Mouse (Mus musculus) CD4-positive, CD25-positive, alpha-beta regulatory T cell, adult 4 months (primary cell): Measurements from ENCODE around the gene Efna5. TPM values are rescaled to one million over a fixed set of nuclear protein-coding genes. Genes with fewer than 3 reads are reported as not detected.

ENCODE experiments used
- ATAC-seq: one replicate; pipeline ENCODE4 v1.8.0; 2017
- polyA plus RNA-seq, 2 experiments: library from polyadenylated mRNA; unstranded; fragments of 100-300 nt; shearing (Covaris generic); gene quantifications; one replicate each; pipeline ENCODE4 v1.2.1; 2017

The Efna5 gene
- polyA plus RNA-seq, 2 experiments from 2014 or later: 0.13 TPM; not detected in 1

- ATAC-seq: no peak
These were observed 288.6 kb downstream of the Efna5 start for GRCm38 (mm10) chr17:62592436-62593074.

DNA sequence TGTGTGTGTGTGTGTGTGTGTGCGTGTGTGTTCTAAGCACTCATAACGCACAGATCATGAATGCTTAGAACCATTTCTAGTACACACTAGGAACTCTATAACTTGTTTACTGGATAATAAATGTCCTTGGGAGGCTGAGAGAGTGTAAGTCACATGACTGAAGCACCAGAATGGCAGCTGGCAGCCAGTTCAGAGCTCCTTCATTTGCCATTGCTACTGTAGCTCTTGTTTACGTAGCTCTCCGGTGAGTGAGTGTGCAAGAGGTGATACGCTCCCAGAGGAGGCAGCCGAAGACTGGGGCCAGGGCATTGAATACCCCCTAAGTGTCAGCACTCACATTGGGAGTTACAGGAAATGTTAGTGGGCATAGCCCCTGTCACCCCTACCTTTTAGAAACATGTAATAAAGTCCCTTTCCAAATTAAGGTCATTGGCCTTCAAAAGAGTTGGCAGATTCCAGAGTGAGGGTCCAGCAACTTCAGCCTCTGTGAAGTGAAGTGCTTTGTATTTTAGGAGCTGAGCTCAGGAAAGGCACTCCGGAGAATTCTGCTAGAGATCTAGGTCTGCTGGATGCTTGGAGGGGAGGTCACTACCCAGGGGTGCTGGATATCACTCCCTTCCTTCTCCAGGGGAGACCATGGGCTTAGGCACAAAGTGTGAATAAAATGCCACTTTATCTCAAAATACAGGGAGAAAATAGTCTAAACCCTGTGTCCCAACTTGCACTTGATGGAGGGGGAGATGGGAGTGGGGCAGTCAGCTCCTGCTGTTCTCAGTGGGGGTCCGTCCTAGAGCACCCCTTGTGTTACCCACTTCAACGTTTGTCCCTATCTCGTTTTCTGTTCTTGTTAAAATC, 289.3 kb downstream of the Efna5 start:
- no peak for ATAC-seq

GRCm38 (mm10) chr17:62590685-62591460, 290.2 kb downstream of the Efna5 start:
- ATAC-seq: no peak

DNA sequence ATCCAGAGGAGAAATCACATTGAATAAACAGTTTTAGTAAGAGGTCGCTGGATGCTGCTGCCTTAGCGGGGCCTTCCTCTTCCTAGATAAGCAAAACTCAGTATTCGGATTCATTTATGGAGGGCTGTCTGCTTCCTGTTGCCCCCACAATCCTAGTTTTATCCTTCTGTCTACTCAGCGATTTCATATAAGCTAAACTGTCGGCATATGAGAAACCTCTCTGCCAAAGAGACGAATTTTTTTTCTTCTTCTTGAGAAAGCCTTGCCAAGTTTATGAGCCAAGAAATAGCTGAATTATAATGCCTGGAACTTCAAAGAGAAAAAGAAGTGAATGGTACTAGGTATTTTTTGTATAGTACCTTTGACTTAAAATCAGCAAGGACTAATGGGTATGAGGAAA, 301.0 kb downstream of the Efna5 start:
- ATAC-seq: no peak

- ATAC-seq: no peak
These were observed 301.5 kb downstream of the Efna5 start for GRCm38 (mm10) chr17:62579618-62580017.

DNA sequence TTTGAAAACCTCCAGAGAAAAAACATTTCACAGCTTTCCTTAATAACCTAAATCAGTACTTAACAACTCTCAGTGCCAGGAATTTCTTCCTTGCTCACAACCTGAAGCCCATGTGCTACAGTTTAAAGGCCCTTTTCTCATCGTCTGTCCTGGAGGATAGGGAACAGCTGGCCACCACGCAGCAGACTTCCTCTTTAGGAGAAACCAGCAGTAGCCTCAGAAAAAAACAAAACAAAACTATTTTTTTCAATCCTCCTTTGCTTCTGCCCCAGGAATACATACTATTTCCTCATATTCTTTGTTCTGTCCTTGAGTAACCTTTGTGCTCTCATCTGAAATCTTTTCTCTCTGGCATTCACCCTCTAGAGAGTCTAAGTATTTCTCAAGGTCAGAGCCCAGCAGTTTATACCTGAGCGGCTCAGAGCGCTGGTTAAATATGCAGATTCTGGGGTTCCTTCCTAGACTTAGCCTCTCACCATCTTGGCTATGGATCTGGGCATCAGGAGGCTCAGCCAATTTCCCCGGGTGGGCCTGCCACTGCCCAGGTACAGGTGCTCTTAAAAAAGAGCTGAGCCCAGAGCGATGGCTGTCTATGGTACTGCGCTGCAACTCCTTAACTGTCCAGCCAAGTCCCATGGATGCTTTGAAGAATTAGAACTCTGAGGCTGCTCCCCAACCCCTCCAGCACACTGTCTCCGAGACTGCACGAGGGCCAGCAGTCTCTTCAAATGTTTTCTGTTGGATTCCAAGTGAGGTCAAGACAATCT, 306.4 kb downstream of the Efna5 start:
- ATAC-seq: no peak

DNA sequence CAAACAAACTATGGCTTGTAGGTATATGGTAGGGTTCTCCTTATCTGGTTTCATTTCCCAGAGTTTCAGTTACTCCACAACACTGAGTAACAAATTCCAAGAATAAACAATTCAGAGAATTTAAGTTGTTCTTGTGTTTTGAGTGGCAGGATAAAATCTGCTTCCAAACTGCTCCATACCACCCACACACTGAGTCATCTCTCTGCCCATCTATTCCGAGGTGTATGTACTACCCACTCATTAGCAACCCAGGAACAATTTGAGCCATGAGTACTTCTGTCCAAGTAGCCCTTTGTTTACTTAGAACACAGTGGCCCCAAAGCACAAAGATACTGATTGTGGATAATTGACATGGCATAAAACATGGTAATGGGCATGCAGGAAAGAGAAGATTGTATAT, 311.0 kb downstream of the Efna5 start:
- no peak for ATAC-seq

- no peak for ATAC-seq
These were observed 313.1 kb downstream of the Efna5 start for GRCm38 (mm10) chr17:62568019-62568418.

DNA sequence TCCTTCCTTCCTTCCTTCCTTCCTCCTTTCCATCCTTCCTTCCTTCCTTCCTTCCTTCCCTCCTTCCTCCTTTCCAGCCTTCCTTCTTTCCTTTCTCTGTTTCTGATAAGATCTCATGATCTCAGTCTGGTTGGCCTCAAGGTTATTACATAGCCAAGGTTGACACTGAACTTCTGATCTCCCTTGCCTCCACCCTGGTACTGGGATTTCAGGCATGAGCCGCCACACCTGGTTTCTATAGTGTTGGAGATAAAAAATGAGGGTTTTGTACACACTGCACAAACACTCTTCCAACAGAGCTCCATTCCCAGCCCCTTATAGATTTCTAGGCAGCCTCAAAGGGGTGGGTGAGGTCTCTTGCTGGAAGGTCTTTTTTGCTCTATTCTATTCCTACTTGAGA, 315.5 kb downstream of the Efna5 start:
- no peak for ATAC-seq

DNA sequence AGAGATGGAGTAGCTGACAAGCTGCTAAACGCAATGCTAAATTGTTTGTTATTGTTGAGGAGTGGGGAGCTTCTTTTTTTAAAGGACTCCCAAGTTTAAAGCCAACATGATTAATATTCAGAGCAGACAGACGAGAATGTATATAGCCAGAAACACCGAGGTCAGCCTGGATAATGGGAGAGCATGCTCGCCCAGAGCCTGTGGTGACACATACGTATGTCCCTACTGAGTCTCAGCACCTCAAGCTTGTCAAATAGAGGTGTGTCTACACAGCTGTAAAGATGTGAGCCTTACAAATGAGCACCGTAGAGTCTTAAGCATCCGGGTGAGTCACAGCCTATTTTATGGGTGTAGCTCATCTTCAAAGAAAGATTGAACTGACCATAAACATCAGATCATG, 318.7 kb downstream of the Efna5 start:
- no peak for ATAC-seq

DNA sequence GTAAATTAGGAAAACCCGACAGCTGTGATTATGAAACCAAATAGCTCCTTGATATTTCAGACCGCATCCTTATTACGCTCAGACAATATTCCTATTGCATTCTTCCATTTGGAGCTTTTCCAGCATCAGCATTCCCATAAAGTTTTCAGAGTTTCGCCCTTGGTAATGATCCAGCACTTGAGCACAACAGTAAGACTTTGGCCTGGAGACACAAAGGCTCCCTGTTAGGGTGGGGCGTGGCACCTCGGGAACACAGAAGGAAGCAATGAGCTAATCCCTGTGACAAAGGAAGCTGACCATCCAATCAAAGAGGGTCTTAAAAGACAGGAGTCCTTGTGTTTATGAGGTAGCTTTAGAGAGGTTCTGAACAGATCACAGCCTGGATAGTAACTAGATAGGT, 323.9 kb downstream of the Efna5 start:
- ATAC-seq: no peak
